Mouse (Mus musculus) gastrocnemius, adult 18-20 months (tissue): Measurements from ENCODE around the gene Ugcg. TPM values are rescaled to one million over a fixed set of nuclear protein-coding genes. Genes with fewer than 3 reads are reported as not detected.
"Not testable (repeated sequence)": the region's sequence is repeated elsewhere in the genome, so short reads cannot be mapped to it uniquely, and the experiment has no call there.

Experiments
- DNase-seq: peaks from one replicate; pipeline ENCODE4 v3.0.0; 2021; ENCODE audit warnings: low spot score
- total RNA-seq, 2 experiments: library from RNA; stranded (reverse); gene quantifications; 2 replicates each; pipeline ENCODE4 v1.2.3; 2021

Ugcg gene
- total RNA-seq, 2 experiments from 2014 or later: 5.5 to 6.2 TPM

GRCm38 (mm10) chr4:59257866-59258265 is 68.8 kb downstream of the Ugcg start:
- no peak for DNase-seq

DNA sequence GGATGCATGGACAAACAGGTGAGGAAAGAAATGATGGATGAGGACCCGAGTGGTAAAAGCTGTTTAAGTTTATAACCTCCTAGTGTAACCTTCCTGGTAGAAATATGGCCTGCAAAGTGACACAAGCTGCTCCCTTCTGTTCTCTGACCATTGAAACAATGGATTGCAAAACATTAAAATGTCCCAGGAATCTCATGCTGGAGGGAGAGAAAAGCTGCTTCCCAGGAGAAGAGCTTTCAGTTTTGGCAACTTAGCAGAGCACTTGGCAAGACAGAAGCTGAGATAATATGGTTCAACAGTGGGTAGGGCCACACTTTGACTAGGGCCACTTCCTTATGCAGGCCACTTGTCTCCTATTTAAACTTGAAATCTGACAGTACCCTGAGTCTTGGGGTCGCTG is 69.7 kb downstream of the Ugcg start:
- DNase-seq: no peak

GRCm38 (mm10) chr4:59259806-59260205 is 70.7 kb downstream of the Ugcg start:
- no peak for DNase-seq

GRCm38 (mm10) chr4:59260871-59261515 is 71.9 kb downstream of the Ugcg start:
- no peak for DNase-seq

GRCm38 (mm10) chr4:59261582-59261981 is 72.5 kb downstream of the Ugcg start:
- not testable (repeated sequence) for DNase-seq

DNA sequence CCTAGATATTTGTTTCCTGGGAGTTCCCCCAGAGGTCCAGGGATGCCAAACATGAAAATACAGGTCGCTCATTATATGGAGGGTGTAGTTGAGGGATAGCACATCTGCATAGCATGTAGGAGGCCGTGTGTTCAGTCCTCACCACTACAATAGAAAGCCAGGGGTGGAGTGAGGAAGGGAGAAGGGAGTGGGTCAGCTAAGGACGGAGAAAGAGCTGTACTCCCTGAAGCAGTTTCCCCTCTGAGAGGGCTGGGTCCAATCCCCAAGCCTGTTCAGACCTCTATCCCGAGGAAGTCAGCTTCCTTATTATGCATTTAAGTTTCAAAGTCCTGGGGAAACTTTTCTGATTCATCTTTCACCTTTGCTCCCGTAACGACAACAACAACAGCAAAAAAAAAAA is 73.1 kb downstream of the Ugcg start:
- DNase-seq: no peak

- no peak for DNase-seq
Measured at GRCm38 (mm10) chr4:59263418-59263817, 74.4 kb downstream of the Ugcg start.

GRCm38 (mm10) chr4:59264611-59265095 is 75.6 kb downstream of the Ugcg start:
- no peak for DNase-seq

GRCm38 (mm10) chr4:59265182-59265581 is 76.1 kb downstream of the Ugcg start:
- no peak for DNase-seq

GRCm38 (mm10) chr4:59265631-59266030 is 76.6 kb downstream of the Ugcg start:
- DNase-seq: no peak

Other genes with a start within 250 kb of the Ugcg start
- gene Zkscan16, start 245.6 kb upstream of the Ugcg start, total RNA-seq: not detected
- under 1 TPM; 0.80 to 0.90 TPM for gene Ptgr1, start 202.1 kb upstream of the Ugcg start, total RNA-seq
- 10 to 100 TPM in 1 of 2 experiments, 1 to 10 TPM in 1; 9.3 to 12.1 TPM for gene Dnajc25, start 194.2 kb upstream of the Ugcg start, total RNA-seq
- not detected for gene Gm20503, start 186.0 kb upstream of the Ugcg start, total RNA-seq
- 1 to 10 TPM; 5.0 to 6.0 TPM for gene Gng10, start 154.2 kb upstream of the Ugcg start, total RNA-seq
- gene AI481877, start 50.3 kb upstream of the Ugcg start, total RNA-seq: not detected
- gene Susd1, start 249.4 kb downstream of the Ugcg start, total RNA-seq: under 1 TPM; 0.45 to 0.50 TPM